Mouse (Mus musculus) cerebellum, adult 9-11 months (tissue): Measurements from ENCODE around the gene Pcyt1b.

ENCODE experiments used
- DNase-seq: peaks from one replicate; pipeline ENCODE4 v3.0.0; 2022

Pcyt1b gene

GRCm38 (mm10) chrX:93654218-93655002 lies at the start of gene Pcyt1b:
Gene Pcyt1b, plus strand, starts transcription at chrX:93654863.
- DNase-seq: no peak

- no peak for DNase-seq
These were observed 24.4 kb upstream of the Pcyt1b start for GRCm38 (mm10) chrX:93630256-93630655.

- peak; percentile 95 for DNase-seq
These were observed 22.8 kb upstream of the Pcyt1b start, which contains the start of gene Pola1 for GRCm38 (mm10) chrX:93631657-93632449. Gene Pola1, minus strand, starts transcription at chrX:93632155.

- no peak for DNase-seq
These were observed 19.7 kb upstream of the Pcyt1b start for GRCm38 (mm10) chrX:93634861-93635375.

- DNase-seq: no peak
These were observed 11.1 kb upstream of the Pcyt1b start for GRCm38 (mm10) chrX:93643600-93643999.

- no peak for DNase-seq
These were observed 10.6 kb upstream of the Pcyt1b start for GRCm38 (mm10) chrX:93644022-93644421.

GRCm38 (mm10) chrX:93650738-93651137 lies 3.9 kb upstream of the Pcyt1b start:
- DNase-seq: no peak

GRCm38 (mm10) chrX:93655153-93655552 lies 490 bp downstream of the Pcyt1b start:
- DNase-seq: no peak

GRCm38 (mm10) chrX:93663919-93664586 lies 9.4 kb downstream of the Pcyt1b start:
- no peak for DNase-seq

- no peak for DNase-seq
These were observed 10.1 kb downstream of the Pcyt1b start for GRCm38 (mm10) chrX:93664787-93665186.

GRCm38 (mm10) chrX:93674432-93674831 lies 19.8 kb downstream of the Pcyt1b start:
- DNase-seq: no peak

- DNase-seq: peak; percentile 66
These were observed 20.5 kb downstream of the Pcyt1b start for GRCm38 (mm10) chrX:93674836-93675795.

- no peak for DNase-seq
These were observed 21.6 kb downstream of the Pcyt1b start for GRCm38 (mm10) chrX:93676228-93676627.

- DNase-seq: no peak
These were observed 34.6 kb downstream of the Pcyt1b start for GRCm38 (mm10) chrX:93689287-93689686.

GRCm38 (mm10) chrX:93690672-93691071 lies 36.0 kb downstream of the Pcyt1b start:
- no peak for DNase-seq

- no peak for DNase-seq
These were observed 42.9 kb downstream of the Pcyt1b start for GRCm38 (mm10) chrX:93697596-93697995.

GRCm38 (mm10) chrX:93700528-93701225 lies 46.0 kb downstream of the Pcyt1b start:
- DNase-seq: peak; percentile 63

- no peak for DNase-seq
These were observed 57.9 kb downstream of the Pcyt1b start for GRCm38 (mm10) chrX:93712566-93712965.

GRCm38 (mm10) chrX:93729529-93729928 lies 74.9 kb downstream of the Pcyt1b start:
- no peak for DNase-seq

- DNase-seq: no peak
These were observed 76.2 kb downstream of the Pcyt1b start for GRCm38 (mm10) chrX:93730854-93731253.

- no peak for DNase-seq
These were observed 77.7 kb downstream of the Pcyt1b start for GRCm38 (mm10) chrX:93732407-93732806.
